Mouse (Mus musculus): ENCODE measurements around the gene Mcm6.

Mcm6 gene

GRCm38 (mm10) chr1:128330313-128330712, 29.2 kb downstream of the Mcm6 start:
- DNase-seq (ENCODE audit: low spot score in 2 of 2): no peak

GRCm38 (mm10) chr1:128328218-128328617, 31.2 kb downstream of the Mcm6 start, which contains the start of gene Lct:
TSS of gene Lct (minus strand) at chr1:128328318.
- no peak for DNase-seq (ENCODE audit: low spot score in 2 of 2)

- no peak for DNase-seq (ENCODE audit: low spot score in 2 of 2)
These were observed 32.3 kb downstream of the Mcm6 start for GRCm38 (mm10) chr1:128327165-128327564.

GRCm38 (mm10) chr1:128324776-128325175, 34.7 kb downstream of the Mcm6 start:
- DNase-seq (ENCODE audit: low spot score in 2 of 2): no peak

GRCm38 (mm10) chr1:128323026-128323643, 36.3 kb downstream of the Mcm6 start:
- DNase-seq (ENCODE audit: low spot score in 2 of 2): no peak

- peak in 1 of 2 experiments; percentile 36 for DNase-seq (ENCODE audit: low spot score in 2 of 2)
These were observed 40.2 kb downstream of the Mcm6 start for GRCm38 (mm10) chr1:128319266-128319665.

- no peak for DNase-seq (ENCODE audit: low spot score in 2 of 2)
These were observed 44.8 kb downstream of the Mcm6 start for GRCm38 (mm10) chr1:128314665-128315064.

- DNase-seq (ENCODE audit: low spot score in 2 of 2): no peak
These were observed 50.4 kb downstream of the Mcm6 start for GRCm38 (mm10) chr1:128309043-128309442.

GRCm38 (mm10) chr1:128303900-128304299, 55.6 kb downstream of the Mcm6 start:
- DNase-seq (ENCODE audit: low spot score in 2 of 2): no peak

GRCm38 (mm10) chr1:128295717-128296528, 63.5 kb downstream of the Mcm6 start:
- DNase-seq (ENCODE audit: low spot score in 2 of 2): no peak

GRCm38 (mm10) chr1:128295296-128295695, 64.2 kb downstream of the Mcm6 start:
- no peak for DNase-seq (ENCODE audit: low spot score in 2 of 2)

- DNase-seq (ENCODE audit: low spot score in 2 of 2): no peak
These were observed 65.9 kb downstream of the Mcm6 start for GRCm38 (mm10) chr1:128293524-128293923.

- DNase-seq (ENCODE audit: low spot score in 2 of 2): no peak
These were observed 69.2 kb downstream of the Mcm6 start for GRCm38 (mm10) chr1:128290295-128290694.

GRCm38 (mm10) chr1:128285136-128285535, 74.3 kb downstream of the Mcm6 start:
- DNase-seq (ENCODE audit: low spot score in 2 of 2): no peak

GRCm38 (mm10) chr1:128284157-128284690, 75.2 kb downstream of the Mcm6 start:
- DNase-seq (ENCODE audit: low spot score in 2 of 2): no peak

- no peak for DNase-seq (ENCODE audit: low spot score in 2 of 2)
These were observed 76.5 kb downstream of the Mcm6 start for GRCm38 (mm10) chr1:128282924-128283323.

- DNase-seq (ENCODE audit: low spot score in 2 of 2): no peak
These were observed 77.7 kb downstream of the Mcm6 start for GRCm38 (mm10) chr1:128281753-128282152.

All from natural killer cell, adult 2 months (primary cell).